Mouse (Mus musculus) right cerebral cortex, adult 2 months (tissue): ENCODE data around the gene Gm12185.
"Not testable (repeated sequence)": the region's sequence is repeated elsewhere in the genome, so short reads cannot be mapped to it uniquely, and the experiment has no call there.

Experiments used
- DNase-seq, 2 experiments: peaks; one replicate each; pipeline ENCODE4 v3.0.0; 2021 to 2022; ENCODE audit warnings: low spot score in 2 of 2

Gm12185 gene

GRCm38 (mm10) chr11:48991740-48992520, at the start of gene Gm12185:
Gene Gm12185, minus strand, starts transcription at chr11:48992226.
- DNase-seq: not testable (repeated sequence)

DNA sequence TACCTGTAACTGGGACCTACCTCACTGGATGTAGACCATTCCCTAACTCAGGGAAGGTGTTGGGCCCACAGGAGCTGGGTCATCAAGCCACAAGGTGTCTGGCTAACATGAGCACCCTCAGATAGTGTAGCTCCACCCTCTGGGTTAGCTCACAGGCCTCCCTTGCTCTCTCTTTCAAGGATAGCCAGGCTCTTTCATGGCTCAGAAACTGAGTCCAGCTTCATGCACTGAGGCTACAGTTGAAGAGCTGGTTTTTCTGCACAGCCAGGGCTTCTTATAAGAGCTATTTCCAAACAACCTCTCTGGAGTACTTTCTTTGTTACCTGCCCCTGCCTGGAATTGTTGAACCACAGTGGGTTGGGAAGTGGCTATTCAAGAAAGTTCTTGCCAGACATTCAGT, 20.0 kb upstream of the Gm12185 start:
- DNase-seq: not testable (repeated sequence)

- DNase-seq: not testable (repeated sequence)
Observed at GRCm38 (mm10) chr11:49006785-49007184, 14.8 kb upstream of the Gm12185 start.

GRCm38 (mm10) chr11:49006317-49006716, 14.3 kb upstream of the Gm12185 start:
- not testable (repeated sequence) for DNase-seq

GRCm38 (mm10) chr11:49000411-49000810, 8.4 kb upstream of the Gm12185 start:
- DNase-seq: not testable (repeated sequence)

GRCm38 (mm10) chr11:48994018-48994417, 2.0 kb upstream of the Gm12185 start, which contains the start of gene Tgtp1:
Gene Tgtp1, minus strand, starts transcription at chr11:48994172.
- DNase-seq: not testable (repeated sequence)

DNA sequence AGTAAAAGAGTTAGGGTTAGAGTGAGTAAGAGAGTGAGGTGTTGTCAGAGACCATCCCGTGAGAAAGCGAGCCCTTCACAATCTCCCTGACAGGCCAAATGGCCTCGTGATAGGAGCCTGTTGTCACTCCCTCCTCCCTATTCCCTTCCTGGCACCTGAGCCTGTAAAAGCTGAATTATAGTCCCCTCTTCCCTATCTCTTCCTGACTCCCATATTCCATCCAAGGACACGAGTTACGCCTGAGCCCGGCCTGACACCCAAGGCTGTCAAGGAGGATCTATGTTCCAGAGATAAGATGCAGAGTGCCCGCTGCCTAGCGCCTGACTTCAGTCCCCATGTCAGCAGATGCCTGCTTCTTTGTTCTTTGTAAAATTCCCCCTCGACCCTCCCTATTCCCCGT, 1.3 kb upstream of the Gm12185 start:
- not testable (repeated sequence) for DNase-seq

GRCm38 (mm10) chr11:48989981-48990380, 2.0 kb downstream of the Gm12185 start:
- DNase-seq: not testable (repeated sequence)

DNA sequence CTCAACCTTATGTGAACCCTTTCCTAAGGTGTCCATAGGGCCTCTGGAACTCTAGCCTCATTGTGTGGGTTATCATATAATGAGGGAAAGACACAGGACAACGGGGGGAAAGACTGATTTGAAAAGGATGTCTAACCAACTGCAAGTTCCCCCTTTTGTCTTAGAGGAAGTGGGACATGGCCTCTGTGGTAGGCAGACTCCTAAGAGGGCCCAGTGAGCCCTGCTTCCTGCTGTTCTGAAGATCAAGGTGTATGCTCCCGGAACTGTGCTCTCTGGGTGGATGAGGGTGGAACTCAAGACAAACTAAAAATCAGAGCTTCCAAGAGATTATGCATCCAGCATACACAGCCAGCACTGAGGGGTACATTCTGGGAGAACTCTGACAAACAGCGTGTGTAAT, 3.8 kb downstream of the Gm12185 start:
- DNase-seq: not testable (repeated sequence)

DNA sequence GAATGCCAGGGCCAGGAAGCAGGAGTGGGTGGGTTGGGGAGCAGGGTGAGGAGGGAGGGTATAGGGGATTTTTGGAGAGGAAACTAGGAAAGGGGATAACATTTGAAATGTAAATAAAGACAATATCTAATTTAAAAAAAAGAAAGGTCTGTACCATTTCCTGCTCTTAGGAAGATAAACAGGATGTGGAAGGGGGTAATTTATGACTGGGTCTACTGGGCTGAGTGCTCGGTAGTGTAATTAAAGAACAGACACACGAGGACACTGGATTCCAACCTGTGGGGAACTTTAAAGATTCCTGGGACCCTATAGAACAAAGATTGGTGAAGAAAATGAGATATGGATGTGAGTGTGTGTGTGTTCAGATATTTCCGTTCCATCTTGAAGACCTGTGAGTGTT, 9.2 kb downstream of the Gm12185 start:
- DNase-seq: not testable (repeated sequence)

GRCm38 (mm10) chr11:48980052-48980451, 12.0 kb downstream of the Gm12185 start:
- DNase-seq: not testable (repeated sequence)

GRCm38 (mm10) chr11:48979251-48979650, 12.8 kb downstream of the Gm12185 start, which contains the start of gene 9930111J21Rik1:
Gene 9930111J21Rik1, minus strand, starts transcription at chr11:48979398.
- DNase-seq: not testable (repeated sequence)

DNA sequence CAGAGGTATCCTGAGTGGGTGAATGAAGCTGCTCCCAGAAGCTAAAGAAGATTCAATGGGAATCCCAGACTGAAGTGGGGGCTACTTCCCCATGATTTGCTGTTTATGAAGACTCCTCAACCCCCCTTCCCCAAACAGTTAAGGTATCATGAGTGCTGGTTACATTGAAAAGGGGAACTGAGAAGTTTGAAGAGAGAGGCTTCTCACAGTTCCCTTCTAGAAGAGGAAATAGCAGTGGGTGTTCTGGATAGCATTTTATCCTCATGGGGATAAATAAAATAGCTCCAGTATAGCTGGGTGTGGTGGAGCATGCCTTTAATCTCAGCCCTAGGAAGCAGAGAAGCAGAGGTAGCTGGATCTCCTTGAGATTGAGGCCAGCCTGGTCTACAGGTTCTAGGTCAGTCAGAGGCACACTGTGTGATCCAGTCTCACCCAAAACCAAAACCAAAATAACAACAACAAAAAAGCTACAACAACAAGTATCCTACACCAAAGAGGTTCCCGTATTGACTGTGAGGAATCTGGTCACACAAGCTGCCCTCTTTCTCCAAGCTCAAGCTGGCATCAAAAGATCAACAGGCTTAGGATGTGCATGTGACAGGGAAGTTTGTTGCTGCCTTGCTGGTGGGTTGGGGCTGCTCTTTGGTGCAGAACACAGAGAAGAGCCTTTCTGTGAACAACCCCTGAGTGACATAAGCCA, 13.6 kb downstream of the Gm12185 start, which contains the start of gene Olfr56:
Gene Olfr56 (plus strand): TSS at position 650 of the 700 bp plus-strand sequence.
- DNase-seq: not testable (repeated sequence)

DNA sequence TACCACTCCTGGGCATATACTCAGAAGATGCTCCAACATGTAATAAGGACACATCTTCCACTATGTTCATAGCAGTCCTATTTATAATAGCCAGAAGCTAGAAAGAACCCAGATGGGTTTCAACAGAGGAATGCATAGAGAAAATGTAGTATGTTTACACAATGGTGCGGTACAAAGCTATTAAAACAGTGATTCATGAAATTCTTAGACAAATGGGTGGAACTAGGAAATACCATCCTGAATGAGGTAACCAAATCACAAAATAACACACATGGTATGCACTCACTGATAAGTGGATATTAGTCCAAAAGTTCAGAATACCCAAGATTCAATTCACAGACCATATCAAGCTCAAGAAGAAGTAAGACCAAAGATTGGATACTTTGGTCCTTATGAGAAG, 17.3 kb downstream of the Gm12185 start:
- not testable (repeated sequence) for DNase-seq

DNA sequence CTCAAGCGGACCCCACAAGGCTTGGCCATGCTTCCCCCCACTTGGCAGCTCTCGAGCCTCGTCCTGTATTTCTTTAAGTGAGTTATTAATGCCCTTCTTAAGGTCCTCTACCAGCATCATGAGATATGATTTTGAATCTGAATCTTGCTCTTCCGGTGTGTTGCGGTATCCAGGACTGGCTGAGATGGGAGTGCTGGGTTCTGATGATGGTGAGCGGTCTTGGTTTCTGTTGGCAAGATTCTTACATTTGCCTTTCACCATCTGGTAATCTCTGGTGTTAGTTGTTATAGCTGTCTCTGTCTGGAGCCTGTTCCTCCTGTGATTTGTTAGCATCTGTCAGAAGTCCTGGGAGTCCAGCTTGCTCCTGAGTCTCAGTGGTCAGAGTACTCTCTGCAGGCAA, 45.9 kb downstream of the Gm12185 start, which contains the start of gene Psme2b:
Gene Psme2b (minus strand): TSS at position 101 of the 400 bp plus-strand sequence.
- not testable (repeated sequence) for DNase-seq

- DNase-seq: not testable (repeated sequence)
Observed at GRCm38 (mm10) chr11:48939286-48939685, 52.7 kb downstream of the Gm12185 start.

DNA sequence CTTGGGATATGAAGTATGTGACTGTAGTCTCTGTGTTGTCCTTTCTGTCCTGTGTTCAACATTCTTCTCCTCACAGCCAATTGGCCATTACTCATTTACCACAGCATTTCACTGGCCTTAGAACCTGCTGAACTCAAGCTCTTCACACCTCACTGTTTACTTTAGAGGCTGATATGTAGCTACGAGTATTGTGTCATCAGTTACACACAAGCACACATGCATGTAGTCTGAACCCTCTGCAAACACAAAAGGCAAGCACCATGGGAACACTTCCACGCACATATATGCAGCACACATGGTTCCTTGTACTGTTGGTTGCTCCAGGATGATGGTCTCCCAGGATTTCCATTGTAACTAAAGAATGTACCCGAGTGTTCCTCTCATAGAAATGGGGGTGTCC, 56.7 kb downstream of the Gm12185 start:
- DNase-seq: not testable (repeated sequence)

GRCm38 (mm10) chr11:48933923-48934322, 58.1 kb downstream of the Gm12185 start:
- DNase-seq: not testable (repeated sequence)

DNA sequence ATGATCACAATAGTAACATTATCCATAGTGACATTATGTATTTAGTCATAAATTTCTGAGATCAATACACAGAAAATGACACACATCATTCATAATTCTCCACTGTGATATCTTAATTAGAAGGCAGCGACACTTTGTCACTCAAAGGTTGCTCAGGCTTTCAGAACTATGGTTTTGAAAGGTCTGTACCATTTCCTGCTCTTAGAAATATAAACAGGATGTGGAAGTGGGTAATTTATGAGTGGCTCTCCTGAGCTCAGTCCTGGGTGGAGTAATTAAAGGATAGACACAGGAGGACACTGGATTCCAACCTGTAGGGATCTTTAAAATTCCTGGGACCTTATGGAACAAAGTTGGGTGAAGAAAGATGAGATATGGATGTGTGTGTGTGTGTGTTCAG, 58.6 kb downstream of the Gm12185 start:
- not testable (repeated sequence) for DNase-seq

DNA sequence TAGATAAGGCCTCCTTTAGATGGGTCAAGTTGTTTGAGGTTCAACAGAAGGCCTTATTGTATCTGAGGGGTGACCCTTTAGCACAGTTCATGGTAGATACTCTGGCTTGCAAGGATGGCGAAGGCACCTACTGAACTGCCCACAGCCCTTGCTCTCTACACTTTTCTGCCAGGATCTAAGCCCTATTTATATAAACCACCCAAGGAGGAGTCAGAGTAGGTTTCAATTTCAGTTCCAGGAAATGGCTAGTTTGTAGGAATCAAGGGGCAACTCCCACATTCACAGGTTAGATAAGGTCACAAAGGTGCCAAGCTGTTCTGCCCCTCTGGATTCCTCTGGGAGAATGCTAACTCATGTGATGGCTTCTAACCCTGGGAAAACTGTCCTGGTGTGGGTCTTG, 64.0 kb downstream of the Gm12185 start:
- not testable (repeated sequence) for DNase-seq

DNA sequence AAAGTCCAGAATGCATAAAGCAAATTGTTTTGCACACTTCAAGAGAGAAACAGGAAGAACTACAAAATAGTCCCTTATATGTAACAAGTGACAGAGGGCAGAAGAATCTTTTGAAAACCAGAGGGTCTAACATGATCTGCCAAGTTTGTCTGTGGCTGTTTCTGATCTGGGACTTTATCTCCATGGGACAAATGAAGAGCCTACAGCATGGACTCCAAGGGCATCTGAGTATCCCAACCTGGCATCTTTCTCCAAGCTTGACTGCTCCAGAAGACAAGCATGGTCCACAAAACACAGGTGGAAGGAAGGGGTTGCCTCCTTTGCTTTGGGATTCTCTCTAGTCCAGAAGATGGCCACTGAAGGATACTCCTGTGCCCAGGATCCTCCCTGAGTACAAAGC, 65.6 kb downstream of the Gm12185 start:
- DNase-seq: not testable (repeated sequence)

DNA sequence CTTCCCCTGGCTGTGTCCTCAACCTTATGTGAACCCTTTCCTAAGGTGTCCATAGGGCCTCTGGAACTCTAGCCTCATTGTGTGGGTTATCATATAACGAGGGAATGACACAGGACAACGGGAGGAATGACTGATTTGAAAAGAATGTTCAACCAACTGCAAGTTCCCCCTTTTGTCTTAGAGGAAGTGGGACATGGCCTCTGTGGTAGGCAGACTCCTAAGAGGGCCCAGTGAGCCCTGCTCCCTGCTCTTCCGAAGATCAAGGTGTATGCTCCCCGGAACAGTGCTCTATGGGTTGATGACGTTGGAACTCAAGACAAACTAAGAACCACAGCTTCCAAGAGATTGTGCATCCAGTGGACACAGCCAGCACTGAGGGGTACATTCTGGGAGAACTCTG, 68.2 kb downstream of the Gm12185 start:
- not testable (repeated sequence) for DNase-seq
